Mouse (Mus musculus) layer of hippocampus, adult 8-10 months (tissue): Measurements from ENCODE around the gene Gm10719. TPM values are rescaled to one million over a fixed set of nuclear protein-coding genes. Genes with fewer than 3 reads are reported as not detected.
"Not testable (repeated sequence)": the region's sequence is repeated elsewhere in the genome, so short reads cannot be mapped to it uniquely, and the experiment has no call there.

Experiments
- DNase-seq, 2 experiments: peaks; one replicate each; pipeline ENCODE4 v3.0.0; 2022; ENCODE audit warnings: low spot score in 2 of 2
- microRNA-seq, 2 experiments: library from miRNA; unstranded; fragments of <30 nt; microRNA quantifications; one replicate each; pipeline ENCODE4 v1.2.0; 2022
- total RNA-seq, 4 experiments: library from RNA; stranded (reverse); gene quantifications; 2 replicates each; pipeline ENCODE4 v1.2.4; 2022

Gene Gm10719
- total RNA-seq, 4 experiments from 2014 or later, result 0.52 to 1.4 (median 0.75) TPM; not detected in 1

- DNase-seq, result peak; percentile 14
Measured at GRCm38 (mm10) chr9:3024912-3025467, 7.8 kb downstream of the Gm10719 start, which contains the start of gene Gm10717. Gene Gm10717, plus strand, starts transcription at chr9:3025417.

GRCm38 (mm10) chr9:3025653-3026052 is 8.4 kb downstream of the Gm10719 start:
- DNase-seq, result peak; percentile 42 to 52

- not testable (repeated sequence) for DNase-seq
Measured at GRCm38 (mm10) chr9:3026136-3026535, 8.9 kb downstream of the Gm10719 start.

- DNase-seq, result not testable (repeated sequence)
Measured at GRCm38 (mm10) chr9:3026741-3027140, 9.5 kb downstream of the Gm10719 start.

GRCm38 (mm10) chr9:3027200-3027599 is 10.0 kb downstream of the Gm10719 start:
- not testable (repeated sequence) for DNase-seq

GRCm38 (mm10) chr9:3029276-3030000 is 12.2 kb downstream of the Gm10719 start:
- DNase-seq, result peak; percentile 31 to 34

GRCm38 (mm10) chr9:3030677-3031318 is 13.6 kb downstream of the Gm10719 start:
- not testable (repeated sequence) for DNase-seq

GRCm38 (mm10) chr9:3034299-3034698 is 17.1 kb downstream of the Gm10719 start, which contains the start of gene Gm17535:
Gene Gm17535, plus strand, starts transcription at chr9:3034599.
- DNase-seq, result not testable (repeated sequence)

- DNase-seq, result not testable (repeated sequence)
Measured at GRCm38 (mm10) chr9:3036577-3036976, 19.4 kb downstream of the Gm10719 start, which contains the start of gene Gm10715. Gene Gm10715, plus strand, starts transcription at chr9:3036877.

GRCm38 (mm10) chr9:3038161-3038560 is 21.0 kb downstream of the Gm10719 start:
- DNase-seq, result not testable (repeated sequence)

Small RNA genes lying within 50 kb of the gene (microRNA-seq; reads per million reads assigned to microRNA genes)
- gene Mir101c, result 0 reads per million in 2 experiments

Other genes starting within 250 kb of the Gm10719 start
- gene Gm10722, start 16.5 kb upstream of the Gm10719 start, total RNA-seq, result not detected
- not detected for gene Gm11168, start 14.1 kb upstream of the Gm10719 start, total RNA-seq
- gene Gm10721, start 4.3 kb upstream of the Gm10719 start, total RNA-seq, result under 1 TPM in 2 of 4 experiments, not detected in 2; 0.55 to 0.61 TPM
- not detected for gene Gm10720, start 1.8 kb upstream of the Gm10719 start, total RNA-seq
- under 1 TPM in 2 of 4 experiments, not detected in 2; 0.68 to 0.81 TPM for gene Gm10718, start 6.1 kb downstream of the Gm10719 start, total RNA-seq
- not detected for gene Gm10717, start 8.0 kb downstream of the Gm10719 start, total RNA-seq
- gene Gm17535, start 17.2 kb downstream of the Gm10719 start, total RNA-seq, result not detected
- under 1 TPM in 1 of 4 experiments, not detected in 3; 0.52 TPM for gene Gm10715, start 19.5 kb downstream of the Gm10719 start, total RNA-seq